Mouse (Mus musculus): ENCODE results near the gene Pik3ip1. TPM values are rescaled to one million over a fixed set of nuclear protein-coding genes. Genes with fewer than 3 reads are reported as not detected.

The Pik3ip1 gene
- polyA plus RNA-seq, 1 experiment from 2014 or later: 25.4 TPM

- Histone ChIP-seq H3K27ac (peak overlapping the region; percentile 96), H3K9me3 (no peaks in the 10 kb centered on the region), H3K9ac (peak overlapping the region; percentile 88), H3K4me3 (peak overlapping the region; percentile 69), H3K4me1 (replicated peaks) (peaks cover 70% of the 10 kb centered on the region), H3K4me2 (peak overlapping the region; percentile 71), H3K36me3 (no peaks in the 10 kb centered on the region), H3K27me3 (no peaks in the 10 kb centered on the region)
- peak; percentile 4; the same call in 1 of the 2 replicates for ATAC-seq (ENCODE audit: low FRiP score)
- 23% methylated on average over 7 of the region's 7 CpGs for WGBS
These were observed 41.5 kb downstream of the Pik3ip1 start for GRCm38 (mm10) chr11:3371599-3372295.

- 44% methylated on average over 7 of the region's 7 CpGs for WGBS
- peak overlapping the region; percentile 25; the same call in 1 of the 2 replicates for H3K4me2 ChIP-seq
- peak overlapping the region; percentile 80 for H3K27ac ChIP-seq
- no peak for ATAC-seq (ENCODE audit: low FRiP score)
- H3K9ac ChIP-seq: peak overlapping the region; percentile 46
- H3K4me3 ChIP-seq: no peak overlapping the region
- H3K4me1 ChIP-seq (replicated peaks): peaks cover 52% of the 10 kb centered on the region
- H3K36me3 ChIP-seq: no peaks in the 10 kb centered on the region
- H3K27me3 ChIP-seq: no peaks in the 10 kb centered on the region
- no peaks in the 10 kb centered on the region for H3K9me3 ChIP-seq
These were observed 43.5 kb downstream of the Pik3ip1 start for GRCm38 (mm10) chr11:3373591-3374292.

GRCm38 (mm10) chr11:3374293-3374645, 44.1 kb downstream of the Pik3ip1 start:
- peak overlapping the region; percentile 80 for H3K27ac ChIP-seq
- H3K27me3 ChIP-seq: no peaks in the 10 kb centered on the region
- H3K36me3 ChIP-seq: no peaks in the 10 kb centered on the region
- ATAC-seq (ENCODE audit: low FRiP score): no peak
- no peak overlapping the region for H3K4me3 ChIP-seq
- H3K4me2 ChIP-seq: peak overlapping the region; percentile 25; the same call in 1 of the 2 replicates
- H3K9ac ChIP-seq: peak overlapping the region; percentile 46
- H3K4me1 ChIP-seq (replicated peaks): peaks cover 47% of the 10 kb centered on the region
- 24% methylated on average over 7 of the region's 7 CpGs for WGBS
- no peaks in the 10 kb centered on the region for H3K9me3 ChIP-seq

- Histone ChIP-seq H3K9ac (peak overlapping the region; percentile 46; the same call in 1 of the 2 replicates), H3K9me3 (no peaks in the 10 kb centered on the region), H3K27me3 (no peaks in the 10 kb centered on the region), H3K4me3 (no peak overlapping the region), H3K27ac (peak overlapping the region; percentile 80), H3K36me3 (no peaks in the 10 kb centered on the region), H3K4me2 (peak overlapping the region; percentile 25; the same call in 1 of the 2 replicates), H3K4me1 (replicated peaks) (peaks cover 42% of the 10 kb centered on the region)
- 77% methylated on average over 12 of the region's 12 CpGs for WGBS
- ATAC-seq (ENCODE audit: low FRiP score): no peak
These were observed 44.5 kb downstream of the Pik3ip1 start for GRCm38 (mm10) chr11:3374741-3375140.

- Histone ChIP-seq H3K27ac (no peak overlapping the region), H3K4me3 (no peak overlapping the region), H3K36me3 (peaks cover 13% of the 10 kb centered on the region), H3K4me1 (replicated peaks) (peaks cover 6% of the 10 kb centered on the region), H3K4me2 (no peak overlapping the region), H3K9me3 (no peaks in the 10 kb centered on the region), H3K27me3 (no peaks in the 10 kb centered on the region), H3K9ac (no peak overlapping the region)
- 91% methylated on average over 4 of the region's 4 CpGs for WGBS
- no peak for ATAC-seq (ENCODE audit: low FRiP score)
These were observed 49.2 kb downstream of the Pik3ip1 start for GRCm38 (mm10) chr11:3379427-3379826.

- no peak for ATAC-seq (ENCODE audit: low FRiP score)
- no peak overlapping the region for H3K27ac ChIP-seq
- no peaks in the 10 kb centered on the region for H3K27me3 ChIP-seq
- H3K36me3 ChIP-seq: peaks cover 13% of the 10 kb centered on the region
- H3K4me3 ChIP-seq: no peak overlapping the region
- no peak overlapping the region for H3K4me2 ChIP-seq
- H3K4me1 ChIP-seq (replicated peaks): no peaks in the 10 kb centered on the region
- H3K9ac ChIP-seq: no peak overlapping the region
- 93% methylated on average over 6 of the region's 6 CpGs for WGBS
- no peaks in the 10 kb centered on the region for H3K9me3 ChIP-seq
These were observed 51.1 kb downstream of the Pik3ip1 start for GRCm38 (mm10) chr11:3381148-3381814.

GRCm38 (mm10) chr11:3382602-3383594, 52.7 kb downstream of the Pik3ip1 start:
- Histone ChIP-seq H3K36me3 (peaks cover 13% of the 10 kb centered on the region), H3K27me3 (no peaks in the 10 kb centered on the region), H3K4me3 (no peak overlapping the region), H3K27ac (peak overlapping the region; percentile 8; the same call in 1 of the 2 replicates), H3K4me1 (replicated peaks) (no peaks in the 10 kb centered on the region), H3K9ac (no peak overlapping the region), H3K9me3 (no peaks in the 10 kb centered on the region), H3K4me2 (no peak overlapping the region)
- WGBS: 76% methylated on average over 5 of the region's 5 CpGs
- no peak for ATAC-seq (ENCODE audit: low FRiP score)

GRCm38 (mm10) chr11:3386941-3387368, 56.8 kb downstream of the Pik3ip1 start:
- Histone ChIP-seq H3K4me3 (no peak overlapping the region), H3K27me3 (no peaks in the 10 kb centered on the region), H3K9me3 (no peaks in the 10 kb centered on the region), H3K9ac (no peak overlapping the region), H3K4me1 (replicated peaks) (no peaks in the 10 kb centered on the region), H3K27ac (no peak overlapping the region), H3K36me3 (peaks cover 9% of the 10 kb centered on the region), H3K4me2 (no peak overlapping the region)
- 26% methylated on average over 4 of the region's 4 CpGs for WGBS
- peak; percentile 78 for ATAC-seq (ENCODE audit: low FRiP score)

- peak; percentile 21; the same call in 1 of the 2 replicates for ATAC-seq (ENCODE audit: low FRiP score)
- 88% methylated on average over 6 of the region's 6 CpGs for WGBS
- H3K9ac ChIP-seq: no peak overlapping the region
- H3K4me3 ChIP-seq: no peak overlapping the region
- H3K9me3 ChIP-seq: no peaks in the 10 kb centered on the region
- H3K27me3 ChIP-seq: no peaks in the 10 kb centered on the region
- H3K4me2 ChIP-seq: no peak overlapping the region
- no peaks in the 10 kb centered on the region for H3K4me1 ChIP-seq (replicated peaks)
- H3K36me3 ChIP-seq: peaks cover 8% of the 10 kb centered on the region; the same call in 1 of the 2 replicates
- no peak overlapping the region for H3K27ac ChIP-seq
These were observed 57.4 kb downstream of the Pik3ip1 start for GRCm38 (mm10) chr11:3387482-3388196.

GRCm38 (mm10) chr11:3389996-3390395, 59.8 kb downstream of the Pik3ip1 start:
- H3K4me2 ChIP-seq: no peak overlapping the region
- ATAC-seq (ENCODE audit: low FRiP score): no peak
- no peaks in the 10 kb centered on the region for H3K27me3 ChIP-seq
- 74% methylated on average over 5 of the region's 5 CpGs for WGBS
- no peak overlapping the region for H3K4me3 ChIP-seq
- H3K27ac ChIP-seq: no peak overlapping the region
- H3K4me1 ChIP-seq (replicated peaks): no peaks in the 10 kb centered on the region
- no peaks in the 10 kb centered on the region for H3K9me3 ChIP-seq
- H3K9ac ChIP-seq: no peak overlapping the region
- H3K36me3 ChIP-seq: no peaks in the 10 kb centered on the region

GRCm38 (mm10) chr11:3390789-3391188, 60.6 kb downstream of the Pik3ip1 start:
- no peaks in the 10 kb centered on the region for H3K36me3 ChIP-seq
- H3K27ac ChIP-seq: no peak overlapping the region
- WGBS: 91% methylated on average over 5 of the region's 5 CpGs

More at GRCm38 (mm10) chr11:3390789-3391188, 60.6 kb downstream of the Pik3ip1 start:
- H3K4me3 ChIP-seq: no peak overlapping the region
- H3K9me3 ChIP-seq: no peaks in the 10 kb centered on the region
- no peak overlapping the region for H3K4me2 ChIP-seq
- H3K9ac ChIP-seq: no peak overlapping the region
- ATAC-seq (ENCODE audit: low FRiP score): no peak
- H3K4me1 ChIP-seq (replicated peaks): no peaks in the 10 kb centered on the region
- H3K27me3 ChIP-seq: no peaks in the 10 kb centered on the region

All from hindbrain, embryonic 13.5 days (tissue).